Mouse (Mus musculus) MEL (cell line): ENCODE data around the gene Fam78b.

Source experiments
- CTCF ChIP-seq, 3 experiments: IDR thresholded peaks in 2 of 3; conservative IDR thresholded peaks in 1 of 3; 2 replicates each; pipeline ENCODE4 v1.5.1; 2011 to 2012; ENCODE audit warnings: low read length in 3 of 3, low read depth in 2 of 3, mild to moderate bottlenecking in 2 of 3, improper control_type of control experiment in 1 of 3, inconsistent platforms in 1 of 3, mixed read lengths in 1 of 3, moderate library complexity in 1 of 3; ENCODE audit not compliant: control insufficient read depth in 1 of 3, insufficient read depth in 1 of 3, poor library complexity in 1 of 3, severe bottlenecking in 1 of 3
- EP300 ChIP-seq, 2 experiments: IDR thresholded peaks; 2 replicates each; pipeline ENCODE4 v1.6.1; 2011; ENCODE audit warnings: improper control_type of control experiment in 2 of 2, low read length in 2 of 2, low read depth in 1 of 2, mild to moderate bottlenecking in 1 of 2
- POLR2A ChIP-seq, 2 experiments: IDR thresholded peaks; 2 replicates each; pipeline ENCODE4 v1.6.1; 2011 to 2012; ENCODE audit warnings: low read length in 2 of 2, mild to moderate bottlenecking in 2 of 2, control low read depth in 1 of 2, improper control_type of control experiment in 1 of 2, low read depth in 1 of 2, moderate library complexity in 1 of 2; ENCODE audit not compliant: control insufficient read depth in 1 of 2, insufficient read depth in 1 of 2, poor library complexity in 1 of 2
- POLR2AphosphoS5 ChIP-seq: IDR thresholded peaks from 2 replicates; pipeline ENCODE4 v1.6.1; 2012; ENCODE audit warnings: low read depth, borderline replicate concordance, mild to moderate bottlenecking, inconsistent platforms, low read length, moderate library complexity, mixed read lengths
- TCF12 ChIP-seq: IDR thresholded peaks from 2 replicates; pipeline ENCODE4 v1.6.1; 2014; ENCODE audit warnings: low read depth, mild to moderate bottlenecking, inconsistent platforms, low read length, improper control_type of control experiment, moderate library complexity
- USF2 ChIP-seq, 2 experiments: IDR thresholded peaks; 2 replicates each; pipeline ENCODE4 v1.6.1; 2011 to 2012; ENCODE audit warnings: improper control_type of control experiment in 2 of 2, low read length in 2 of 2, borderline replicate concordance in 1 of 2, inconsistent platforms in 1 of 2, low read depth in 1 of 2, mild to moderate bottlenecking in 1 of 2; ENCODE audit not compliant: insufficient read depth in 1 of 2

DNA sequence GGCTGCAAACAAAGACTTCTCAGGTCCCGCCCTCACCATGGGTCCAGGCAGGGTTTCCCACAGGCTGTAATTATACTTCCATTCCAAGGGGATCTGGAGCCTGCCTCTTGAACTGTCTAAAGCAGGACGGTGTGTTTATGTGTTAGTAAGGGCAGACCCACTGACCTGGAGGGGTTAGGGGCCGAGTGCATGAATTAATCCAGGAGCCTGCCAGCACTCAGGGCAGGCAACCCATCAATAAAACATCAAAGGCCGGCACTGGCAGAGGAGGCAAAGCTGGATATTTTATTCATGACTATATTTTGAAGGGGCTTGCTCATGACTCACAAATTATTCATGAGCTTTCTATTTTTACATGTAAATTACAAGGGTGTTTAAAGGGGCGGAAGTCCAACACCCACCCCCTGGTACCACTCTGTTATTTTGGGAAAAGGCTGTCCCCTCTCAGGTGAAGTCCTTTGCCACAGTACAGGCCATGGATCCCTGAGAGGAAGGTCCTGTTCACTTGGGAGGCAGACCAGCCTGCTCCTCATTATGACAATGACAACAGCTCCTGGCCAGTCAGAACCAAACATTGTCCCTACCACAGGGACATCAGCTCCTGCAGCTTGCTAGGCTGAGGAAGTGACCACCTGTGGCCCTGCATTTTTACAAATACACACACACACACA is 103.9 kb downstream of the Fam78b start:
- no peak for TF ChIP-seq EP300 (IDR thresholded peaks at IDR 0.05; ENCODE audit: low read depth in 1 of 2, low read length in 2 of 2)
- no peak for TF ChIP-seq CTCF (IDR thresholded peaks at IDR 0.05 in 2 of 3, conservative IDR thresholded peaks at IDR 0.05 in 1 of 3; ENCODE audit: control insufficient read depth in 1 of 3, insufficient read depth in 1 of 3, low read depth in 2 of 3, low read length in 3 of 3, poor library complexity in 1 of 3, severe bottlenecking in 1 of 3)
- no peak for TF ChIP-seq USF2 (IDR thresholded peaks at IDR 0.05; ENCODE audit: borderline replicate concordance in 1 of 2, insufficient read depth in 1 of 2, low read depth in 1 of 2, low read length in 2 of 2)
- no peak for TF ChIP-seq POLR2A (IDR thresholded peaks at IDR 0.05; ENCODE audit: control insufficient read depth in 1 of 2, insufficient read depth in 1 of 2, low read depth in 1 of 2, low read length in 2 of 2, poor library complexity in 1 of 2)
- TF ChIP-seq TCF12 = no peak
- TF ChIP-seq POLR2AphosphoS5 = no peak
